Mouse (Mus musculus) cerebellum, postnatal 4 days (tissue): ENCODE results near the gene Rexo4.

Experiments
- DNase-seq, 2 experiments: peaks; one replicate each; pipeline ENCODE4 v3.0.0; 2022; ENCODE audit warnings: low spot score in 2 of 2, mixed read lengths in 1 of 2

Gene Rexo4

DNA sequence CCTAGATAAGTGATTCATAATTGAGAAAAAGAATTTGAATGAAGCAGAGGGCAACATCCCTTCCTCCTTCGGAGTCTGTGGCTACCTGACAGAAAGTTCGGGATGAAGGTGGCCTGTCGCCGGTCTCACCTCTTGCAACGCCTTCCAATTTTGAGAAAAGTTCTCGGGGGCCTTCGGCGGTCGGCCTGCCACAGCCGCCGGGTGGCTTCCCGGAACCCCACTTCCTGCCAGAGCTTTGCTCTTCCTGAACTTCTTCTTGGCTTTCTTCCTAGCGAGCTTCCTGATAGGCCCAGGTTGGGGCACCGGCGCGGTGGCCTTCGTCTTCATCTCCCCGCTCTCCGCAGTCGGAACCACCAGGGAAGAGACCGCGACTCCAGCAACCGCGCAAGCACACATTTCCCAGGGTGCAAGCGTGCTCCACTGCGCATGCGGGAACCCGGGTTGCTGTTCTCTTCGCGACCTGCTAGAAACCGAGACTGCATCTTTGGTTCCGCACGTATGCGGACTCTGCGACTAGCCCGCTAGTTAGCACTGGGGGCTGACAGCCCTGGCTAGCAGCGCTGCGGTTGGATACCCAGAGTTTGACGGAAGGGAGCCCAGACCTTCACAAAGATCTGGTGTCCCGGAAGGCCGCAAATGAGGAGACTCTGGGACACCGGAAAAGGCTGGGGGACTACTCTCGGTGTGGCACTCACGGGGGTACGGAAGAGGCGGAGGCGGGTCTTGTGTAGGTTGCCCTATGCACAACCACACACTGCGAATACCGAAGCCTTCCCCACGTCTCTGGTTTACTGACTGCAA, at the start of gene Rexo4:
TSS of gene Rexo4 (minus strand) at position 464 of the 801 bp plus-strand sequence.
- peak; percentile 88 to 93 for DNase-seq

DNA sequence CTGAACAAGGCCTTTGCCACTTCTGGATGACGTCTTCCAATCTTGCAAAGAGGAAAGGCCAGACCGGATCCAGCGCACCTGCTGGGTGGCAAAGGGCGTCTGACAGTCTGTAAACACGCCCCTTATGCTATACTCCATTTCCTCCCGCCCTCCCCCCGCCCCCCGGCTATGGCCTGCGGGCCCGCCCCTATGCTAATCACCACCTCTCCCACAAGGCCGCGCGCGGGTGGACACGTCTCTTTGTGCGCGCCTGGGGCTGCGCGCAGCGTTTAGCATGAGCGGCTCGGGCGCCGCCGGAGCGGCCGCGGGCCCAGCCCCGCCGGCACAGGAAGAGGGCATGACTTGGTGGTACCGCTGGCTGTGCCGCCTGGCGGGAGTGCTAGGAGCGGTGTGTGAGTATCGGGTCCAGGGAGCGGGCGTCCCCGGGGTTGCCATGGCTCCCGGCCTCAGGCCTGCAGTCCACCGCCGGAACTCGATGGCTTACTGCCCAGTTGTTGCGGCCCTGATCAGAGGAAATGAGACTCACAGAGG, 45.6 kb upstream of the Rexo4 start, which contains the start of gene Cacfd1:
TSS of gene Cacfd1 (plus strand) at position 213 of the 531 bp plus-strand sequence.
- DNase-seq: peak; percentile 66 to 78

DNA sequence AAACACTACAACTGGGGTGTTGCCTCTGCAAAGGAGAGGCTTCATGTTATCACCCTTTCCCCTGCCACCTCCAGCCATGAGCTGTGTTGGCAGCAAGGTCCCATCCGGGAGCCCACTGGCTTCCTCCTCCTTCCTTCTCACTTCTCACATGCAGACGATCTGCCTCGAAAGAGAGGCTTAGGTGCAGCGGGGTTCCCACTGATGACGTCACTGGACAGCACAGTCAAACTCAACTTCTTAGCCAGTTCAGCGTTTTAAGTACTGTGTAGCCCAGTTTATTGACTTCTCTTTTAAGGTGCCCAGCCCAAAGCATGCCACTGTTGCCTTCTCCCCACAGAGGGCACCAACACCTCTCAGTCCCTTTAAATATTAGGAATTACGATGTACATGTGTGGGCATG, 43.5 kb upstream of the Rexo4 start:
- no peak for DNase-seq

DNA sequence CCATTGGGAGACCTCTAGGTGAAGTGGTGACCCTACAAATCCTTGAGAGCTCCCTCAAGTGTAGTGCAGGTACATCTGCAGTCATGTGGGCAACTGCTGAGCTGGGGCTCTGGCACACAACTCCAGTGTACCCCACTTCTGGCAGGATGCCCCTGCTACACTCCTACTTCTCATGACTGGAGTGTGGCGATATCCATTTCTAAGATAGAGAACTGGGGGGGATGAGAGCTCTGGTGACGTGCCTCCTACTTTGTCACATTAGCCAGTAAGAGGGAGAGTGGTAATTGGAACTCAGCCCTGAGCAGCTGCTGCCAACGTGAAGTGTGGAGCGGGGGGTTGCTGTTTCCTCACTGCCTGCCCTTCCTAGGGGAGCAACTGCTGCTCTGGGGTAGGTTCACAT, 42.1 kb upstream of the Rexo4 start:
- DNase-seq: no peak

DNA sequence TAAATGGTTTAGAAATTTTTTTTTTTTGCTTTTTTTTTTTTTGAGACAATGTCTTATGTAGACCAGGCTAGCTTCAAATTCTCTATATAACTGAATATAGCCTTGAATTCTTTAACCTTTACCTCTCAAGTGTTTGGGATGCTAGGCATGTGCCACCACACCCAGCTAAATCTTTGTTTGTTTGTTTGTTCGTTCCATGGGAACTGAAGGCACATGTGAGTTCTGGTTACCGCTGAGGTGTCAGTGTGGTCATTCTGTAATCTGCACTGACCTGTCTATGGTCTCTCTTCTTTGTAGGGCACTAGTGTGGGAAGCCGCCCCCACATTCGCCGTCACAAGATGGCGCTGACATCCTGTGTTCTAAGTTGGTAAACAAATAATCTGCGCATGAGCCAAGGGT, 33.8 kb upstream of the Rexo4 start:
- no peak for DNase-seq

DNA sequence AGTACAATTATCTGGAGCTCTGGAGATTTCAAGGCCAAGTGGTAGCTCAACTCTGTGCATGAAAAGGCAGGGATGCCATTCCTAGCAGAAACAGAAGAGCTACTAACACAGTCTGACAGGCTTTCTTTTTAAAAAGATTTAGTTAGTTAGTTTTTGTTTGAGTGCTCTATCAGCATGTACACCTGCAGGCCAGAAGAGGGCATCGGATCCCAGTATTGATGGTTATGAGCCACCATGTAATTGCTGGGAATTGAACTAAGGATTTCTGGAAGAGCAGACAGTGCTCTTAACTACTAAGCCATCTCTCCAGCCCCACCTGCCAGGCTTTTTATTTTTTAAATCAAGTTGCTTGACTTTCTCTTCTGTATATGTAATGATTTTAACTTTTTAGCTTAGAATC, 33.3 kb upstream of the Rexo4 start:
- no peak for DNase-seq

DNA sequence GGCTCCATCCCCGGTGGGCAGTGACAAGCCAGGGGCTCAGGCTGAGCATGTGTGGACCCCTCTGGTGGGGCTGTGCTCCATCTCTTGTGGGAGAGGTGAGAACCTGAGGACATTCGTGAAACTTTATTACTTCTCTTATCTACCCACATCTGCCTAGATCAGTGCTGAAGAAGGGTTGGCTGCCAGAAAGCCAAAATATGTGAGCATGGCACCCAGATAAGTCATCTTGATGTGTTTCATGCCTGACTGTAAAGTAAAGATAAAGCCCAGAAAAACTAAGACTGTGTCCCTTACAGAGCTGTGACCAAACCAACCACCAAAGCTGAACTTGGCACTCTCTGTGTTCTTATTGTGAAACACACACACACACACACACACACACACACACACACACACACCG, 29.8 kb upstream of the Rexo4 start:
- DNase-seq: no peak

DNA sequence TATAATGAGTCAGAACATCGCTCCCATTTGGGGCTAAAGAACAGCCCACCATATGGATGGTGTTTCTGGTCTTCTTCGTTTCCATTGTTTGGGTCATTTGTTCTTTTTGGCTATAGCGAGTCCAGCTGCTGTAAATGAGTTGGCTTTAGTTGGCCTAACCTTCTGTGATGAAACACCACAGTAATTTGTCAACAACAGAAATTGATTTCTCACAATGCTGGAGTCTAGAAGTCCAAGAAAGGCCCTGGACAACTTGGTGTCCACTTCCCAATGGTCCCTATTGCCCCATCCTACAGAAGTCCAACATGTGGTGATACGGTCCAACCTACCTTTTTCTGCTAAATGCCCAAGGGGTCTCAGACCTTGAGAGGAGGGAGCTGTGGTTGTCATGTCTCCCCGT, 20.5 kb upstream of the Rexo4 start:
- DNase-seq: no peak

DNA sequence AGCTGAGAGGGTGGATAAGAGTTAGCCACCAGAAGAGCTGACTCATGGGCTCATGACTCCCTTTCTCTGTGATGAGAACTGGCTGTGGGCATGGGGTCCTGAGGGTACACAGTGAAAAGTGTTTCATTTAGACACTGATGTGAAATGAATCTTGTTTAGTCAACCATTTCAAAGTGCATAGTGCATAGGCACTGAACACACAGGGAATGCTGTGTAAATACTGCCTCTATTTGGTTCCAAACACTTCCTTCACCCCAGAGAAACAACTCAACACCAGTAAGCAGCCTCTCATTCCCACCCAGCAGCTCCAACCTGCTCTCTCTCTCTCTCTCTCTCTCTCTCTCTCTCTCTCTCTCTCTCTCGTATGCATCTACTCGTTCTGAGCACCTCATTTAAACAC, 20.0 kb upstream of the Rexo4 start:
- no peak for DNase-seq

DNA sequence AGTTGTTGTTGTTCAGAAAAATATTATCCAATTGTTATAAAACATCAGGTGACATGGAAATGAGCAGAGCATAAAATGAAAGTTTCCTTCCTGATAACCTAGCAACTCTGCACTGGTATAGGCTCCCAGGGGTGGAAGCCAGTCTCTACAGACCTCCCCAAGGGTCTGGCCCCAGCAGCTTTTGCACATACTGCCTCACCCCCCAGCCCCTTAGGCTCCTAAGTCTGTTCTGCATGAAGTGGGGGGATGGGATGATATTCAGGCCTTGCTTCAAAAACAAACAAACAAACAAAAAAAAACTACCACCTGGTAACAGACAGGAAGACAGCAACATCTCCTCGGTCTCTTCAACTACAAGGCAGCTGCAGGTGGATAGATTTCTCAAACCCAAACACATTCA, 16.2 kb upstream of the Rexo4 start:
- DNase-seq: no peak

DNA sequence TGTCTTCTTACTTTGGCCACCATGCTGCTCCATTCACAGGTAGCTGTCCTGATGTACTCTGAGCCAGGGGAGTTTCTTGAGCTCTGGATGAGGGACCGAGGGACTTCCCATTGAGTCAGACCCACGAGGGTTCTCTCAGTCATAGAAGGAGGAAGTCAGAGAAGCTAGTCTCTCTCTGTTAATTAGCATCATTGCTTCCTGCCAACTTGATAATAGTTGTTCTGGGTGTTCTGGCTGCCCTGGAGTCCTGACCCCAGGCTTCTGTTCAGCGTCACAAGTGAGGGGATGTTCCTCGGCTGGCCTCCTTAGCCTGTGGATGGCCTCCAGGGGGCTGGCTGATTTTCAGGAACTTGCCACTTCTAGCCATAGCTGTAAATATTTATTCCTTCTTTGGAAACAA, 9.8 kb upstream of the Rexo4 start:
- no peak for DNase-seq

DNA sequence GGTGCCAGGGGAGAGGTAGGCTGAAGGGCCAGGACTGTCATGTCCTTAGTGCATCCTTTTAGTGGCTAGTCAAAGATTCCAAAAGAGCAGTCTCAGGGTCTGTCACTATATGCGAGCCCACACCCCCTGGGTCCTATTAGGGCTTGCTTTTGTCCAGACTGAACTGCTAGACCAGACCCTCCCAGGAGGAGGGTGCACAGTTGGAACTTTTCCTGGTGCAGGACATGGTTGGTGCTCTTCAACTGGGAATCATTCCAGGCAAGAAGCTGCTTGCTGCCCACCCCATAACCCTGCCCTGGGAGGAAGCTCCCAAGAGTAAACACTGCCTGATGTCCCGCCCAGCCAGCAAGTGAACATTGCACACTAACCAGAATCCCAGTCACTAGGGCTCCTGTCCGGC, 8.9 kb upstream of the Rexo4 start, which contains the start of gene Adamts13:
TSS of gene Adamts13 (plus strand) at position 301 of the 400 bp plus-strand sequence.
- no peak for DNase-seq

DNA sequence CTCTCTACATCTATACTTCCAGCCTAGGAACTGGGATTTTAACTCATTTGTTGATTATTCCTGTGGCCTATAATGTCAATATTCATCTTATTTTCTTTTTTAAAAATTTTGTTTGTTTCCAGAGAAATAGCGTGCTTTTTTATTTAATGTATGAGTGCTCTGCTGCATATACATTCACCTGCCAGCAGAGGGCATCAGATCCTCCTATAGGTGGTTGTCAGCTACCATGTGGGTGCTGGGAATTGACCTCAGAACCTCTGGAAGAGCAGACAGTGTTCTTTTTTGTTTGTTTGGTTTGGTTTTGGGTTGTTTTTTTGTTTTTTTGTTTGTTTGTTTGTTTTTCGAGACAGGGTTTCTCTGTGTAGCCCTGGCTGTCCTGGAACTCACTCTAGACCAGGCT, 3.1 kb upstream of the Rexo4 start:
- no peak for DNase-seq

DNA sequence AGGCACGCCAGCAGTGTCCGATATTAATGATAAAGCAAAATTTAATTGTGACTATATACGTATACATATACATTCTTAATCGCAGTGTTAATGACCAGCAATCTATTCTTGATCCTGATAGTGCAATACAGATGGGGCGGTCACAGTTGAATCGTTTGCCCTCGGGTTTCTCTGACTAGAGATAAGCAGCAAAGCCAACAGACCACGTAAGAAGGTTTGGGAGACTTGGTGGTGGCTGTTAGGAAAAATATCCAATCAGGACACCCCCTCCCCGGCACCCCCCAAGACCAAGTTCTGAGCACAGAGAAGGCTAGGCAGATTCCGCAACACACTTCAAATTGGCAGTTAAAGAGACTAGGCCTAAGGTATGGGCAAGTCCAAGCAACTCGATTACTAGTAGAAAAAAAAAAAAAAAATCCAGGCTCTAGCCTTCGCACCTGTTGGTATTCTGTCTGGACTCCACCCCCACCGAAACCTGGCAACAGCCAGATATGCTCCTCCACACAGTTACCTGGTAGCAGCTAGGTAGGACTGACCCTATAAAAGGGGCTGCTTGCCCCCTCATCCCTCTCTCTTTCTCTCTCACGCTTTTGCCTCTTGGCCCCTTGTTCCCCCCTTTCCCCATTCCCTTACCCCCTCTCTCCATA, 661 bp upstream of the Rexo4 start:
- no peak for DNase-seq

DNA sequence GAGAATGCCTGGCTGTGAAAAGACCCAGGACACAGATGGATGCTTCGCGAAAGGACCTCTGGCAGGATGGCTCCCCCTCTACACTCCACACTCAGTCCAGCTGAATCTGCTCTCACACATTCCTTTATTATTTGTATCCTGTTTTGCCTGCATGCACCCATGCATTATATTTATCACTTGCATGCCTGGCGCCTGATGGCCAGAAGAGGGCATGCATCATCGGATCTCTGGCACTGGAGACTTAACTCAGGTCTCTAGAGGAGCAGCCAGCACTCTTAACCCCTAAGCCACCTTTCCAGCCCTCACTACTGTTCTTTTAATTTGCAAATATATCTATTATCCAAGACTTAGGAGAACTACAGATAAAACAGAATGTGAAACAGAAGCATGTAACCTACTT, 3.4 kb downstream of the Rexo4 start:
- DNase-seq: no peak

DNA sequence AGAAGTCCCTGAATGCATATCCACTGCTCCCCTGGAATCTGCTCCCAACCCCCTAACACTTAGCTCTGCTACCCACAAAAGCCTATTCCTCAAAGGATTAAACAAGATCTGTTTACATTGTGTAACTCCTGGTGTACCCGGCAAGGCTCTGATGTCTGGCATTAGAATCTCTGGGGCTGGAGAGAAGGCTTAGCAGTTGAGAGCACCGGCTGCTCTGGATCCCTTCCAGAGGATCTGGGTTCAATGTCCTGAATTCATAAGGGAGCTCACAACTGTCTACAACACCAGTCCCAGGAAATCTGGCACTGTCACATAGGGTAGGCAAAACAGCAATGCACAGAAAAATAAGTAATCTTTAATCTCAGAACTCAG, 6.7 kb downstream of the Rexo4 start:
- DNase-seq: no peak

DNA sequence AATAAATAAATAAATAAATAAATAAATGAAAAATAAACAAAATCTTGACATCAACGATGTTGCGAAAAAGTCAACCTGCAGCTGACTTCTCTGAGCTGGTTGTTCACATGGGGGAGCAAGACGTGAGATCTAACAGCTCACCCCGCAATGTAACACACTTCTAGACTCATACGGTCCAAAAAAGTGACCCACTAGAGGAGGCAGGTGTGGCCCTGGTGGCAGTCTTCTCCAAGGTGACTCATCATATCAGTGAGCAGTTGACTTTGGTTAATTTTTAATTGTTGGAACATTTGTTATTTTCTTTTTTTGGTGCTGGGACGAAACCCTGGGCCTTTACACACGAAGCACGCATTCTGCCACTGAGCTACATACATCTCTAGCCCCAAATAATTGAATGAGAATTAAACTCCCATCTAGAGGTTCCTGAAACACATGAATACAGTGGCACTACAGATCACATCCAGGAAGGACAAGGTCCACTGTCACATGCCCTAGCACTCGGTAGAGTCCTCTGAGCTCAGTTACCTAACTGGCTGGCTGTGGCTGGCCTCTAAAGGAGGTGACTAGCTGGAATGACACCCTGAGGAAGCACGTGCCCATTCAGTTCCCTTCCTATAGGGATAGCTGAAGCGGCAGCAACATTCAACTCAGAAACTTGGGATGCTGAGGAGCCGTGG, 7.2 kb downstream of the Rexo4 start:
- DNase-seq: no peak

DNA sequence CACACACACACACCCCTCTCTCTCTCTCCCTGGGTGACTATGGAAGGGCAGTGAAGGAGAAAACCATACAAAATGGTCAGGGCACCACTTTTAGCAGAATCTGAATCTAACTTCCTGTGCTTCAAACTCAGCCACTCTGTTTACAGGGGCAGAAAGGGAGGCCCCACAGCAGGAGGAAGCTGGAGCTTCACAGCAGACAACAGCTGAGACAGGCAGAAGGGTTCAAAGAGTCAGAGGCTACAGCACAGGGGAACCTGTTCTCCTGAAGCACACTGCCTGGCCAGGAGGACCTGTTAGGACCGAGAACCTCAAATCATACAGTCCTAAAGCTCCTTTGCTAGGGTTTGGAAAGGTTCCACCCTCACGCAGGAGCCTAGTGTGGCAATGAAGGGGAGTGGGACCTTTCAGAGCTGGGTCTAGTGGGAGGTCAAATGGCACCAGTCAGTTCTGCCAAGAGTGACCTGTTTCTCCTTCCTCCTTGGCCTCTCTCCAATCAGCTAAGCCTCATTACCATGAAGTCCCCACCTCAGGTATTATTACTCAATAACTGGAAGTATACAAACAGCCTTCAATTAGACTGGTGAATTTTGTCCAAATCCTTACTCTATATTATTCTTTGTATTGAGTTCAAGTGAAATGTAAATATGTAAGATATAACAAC, 9.3 kb downstream of the Rexo4 start:
- DNase-seq: no peak

DNA sequence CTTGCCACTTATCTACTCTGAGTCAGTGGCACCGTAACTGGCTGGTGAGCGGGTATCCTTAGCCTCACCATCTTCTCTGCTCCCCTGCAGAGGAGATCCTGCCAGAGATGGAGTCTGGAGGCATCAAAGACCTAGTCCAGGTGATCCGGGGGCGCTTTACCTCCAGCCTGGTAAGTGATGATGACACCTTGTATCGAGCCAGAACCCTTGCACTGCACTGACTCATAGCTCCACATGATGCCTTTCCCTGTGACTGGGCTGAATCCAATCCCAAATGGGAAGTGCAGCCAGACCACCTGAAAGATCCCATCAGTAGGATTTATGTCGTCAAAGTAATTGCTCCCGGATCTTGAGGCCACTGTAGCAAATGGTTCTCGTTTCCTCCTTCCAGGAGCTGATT, 11.3 kb downstream of the Rexo4 start:
- no peak for DNase-seq

DNA sequence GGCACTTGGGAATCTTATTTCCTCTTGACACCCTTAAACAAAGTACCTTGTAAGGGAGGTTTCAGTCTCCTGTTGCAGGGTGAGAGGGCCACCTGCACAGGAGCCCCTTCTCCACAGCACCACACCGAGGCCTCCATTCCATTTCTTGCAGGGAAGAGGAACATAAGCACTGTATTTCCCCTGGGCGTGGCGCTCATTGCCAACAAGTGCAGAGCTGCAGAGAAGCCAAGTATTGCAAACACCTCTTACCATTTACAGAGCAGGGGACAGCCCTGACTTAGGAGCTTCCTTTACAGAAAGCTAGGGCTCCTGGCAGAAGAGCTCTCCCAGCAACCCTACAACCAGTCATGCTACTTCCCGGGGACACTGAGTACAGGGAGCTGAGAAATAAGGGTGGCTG, 12.0 kb downstream of the Rexo4 start:
- no peak for DNase-seq

DNA sequence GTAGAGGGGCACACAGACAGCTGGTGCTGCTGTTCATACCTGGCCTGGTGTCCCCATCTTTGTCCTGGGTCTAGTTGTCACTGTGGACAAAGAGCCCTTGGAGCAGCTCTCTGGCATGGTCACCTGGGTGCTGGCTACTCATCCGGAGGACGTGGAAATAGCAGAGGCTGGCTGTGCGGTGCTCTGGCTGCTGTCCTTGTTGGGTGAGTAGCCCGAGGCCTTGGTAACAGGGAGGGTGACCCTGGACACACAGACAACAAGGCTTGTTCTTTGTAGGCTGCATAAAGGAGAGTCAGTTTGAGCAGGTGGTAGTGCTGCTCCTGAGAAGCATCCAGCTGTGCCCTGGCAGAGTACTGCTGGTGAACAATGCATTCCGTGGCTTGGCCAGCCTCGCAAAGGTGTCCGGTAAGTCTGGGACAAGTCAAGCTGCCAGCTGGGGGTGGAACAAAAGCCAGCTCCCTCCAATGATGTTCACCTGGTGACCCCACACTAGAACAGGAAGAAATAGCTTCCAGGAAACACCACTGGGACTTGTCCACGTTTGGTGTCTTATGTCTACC, 12.8 kb downstream of the Rexo4 start:
- no peak for DNase-seq

DNA sequence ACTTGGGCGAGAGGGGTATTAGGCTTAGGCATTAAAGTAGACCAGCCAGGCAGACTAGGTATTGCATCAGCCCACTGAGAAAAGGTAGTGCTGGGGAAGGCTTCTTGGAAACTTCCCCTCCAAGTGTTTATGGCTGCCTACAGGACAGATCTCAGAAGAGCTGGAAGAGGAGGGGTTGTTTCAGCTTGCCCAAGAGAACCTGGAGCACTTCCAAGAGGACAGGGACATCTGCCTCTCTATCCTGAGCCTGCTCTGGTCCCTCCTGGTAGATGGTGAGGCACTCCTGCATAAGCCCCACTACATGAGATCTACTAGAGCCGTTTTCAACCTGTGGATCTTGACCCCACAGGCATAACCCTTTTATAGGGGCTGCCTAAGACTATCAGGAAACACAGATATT, 13.8 kb downstream of the Rexo4 start:
- no peak for DNase-seq
